Mouse (Mus musculus) olfactory bulb, adult 2 months (tissue): ENCODE data around the gene Mnx1.

ENCODE experiments used
- CTCF ChIP-seq: fragments of 200-500 bp; IDR thresholded peaks from 2 replicates; pipeline ENCODE4 v1.5.1; 2012; ENCODE audit warnings: low read depth, mild to moderate bottlenecking, low read length, moderate library complexity; ENCODE audit not compliant: insufficient read depth
- POLR2A ChIP-seq: fragments of 200-500 bp; IDR thresholded peaks from 2 replicates; pipeline ENCODE4 v1.6.1; 2012; ENCODE audit warnings: mild to moderate bottlenecking, low read depth, low read length, moderate library complexity; ENCODE audit not compliant: insufficient read depth

- no peak for TF ChIP-seq CTCF
- no peak for TF ChIP-seq POLR2A
Observed at GRCm38 (mm10) chr5:29516432-29516831, 38.2 kb upstream of the Mnx1 start.
